Mouse (Mus musculus) urinary bladder, postnatal 10 days (tissue): ENCODE results near the gene Col6a5.
"Not testable (repeated sequence)": the region's sequence is repeated elsewhere in the genome, so short reads cannot be mapped to it uniquely, and the experiment has no call there.

Source experiments
- DNase-seq: peaks from one replicate; pipeline ENCODE4 v3.0.0; 2022; ENCODE audit warnings: low spot score

Gene Col6a5

GRCm38 (mm10) chr9:105909352-105909751, 51.1 kb downstream of the Col6a5 start:
- no peak for DNase-seq

- no peak for DNase-seq
These were observed 53.0 kb downstream of the Col6a5 start for GRCm38 (mm10) chr9:105907411-105907810.

- no peak for DNase-seq
These were observed 72.9 kb downstream of the Col6a5 start for GRCm38 (mm10) chr9:105887521-105887920.

- no peak for DNase-seq
These were observed 75.6 kb downstream of the Col6a5 start for GRCm38 (mm10) chr9:105884656-105885430.

- no peak for DNase-seq
These were observed 79.7 kb downstream of the Col6a5 start for GRCm38 (mm10) chr9:105880743-105881142.

- DNase-seq = no peak
These were observed 81.9 kb downstream of the Col6a5 start for GRCm38 (mm10) chr9:105878365-105879108.

GRCm38 (mm10) chr9:105876124-105876523, 84.3 kb downstream of the Col6a5 start:
- no peak for DNase-seq

- no peak for DNase-seq
These were observed 88.8 kb downstream of the Col6a5 start for GRCm38 (mm10) chr9:105871643-105872042.

- DNase-seq = no peak
These were observed 102.7 kb downstream of the Col6a5 start for GRCm38 (mm10) chr9:105857773-105858172.

- no peak for DNase-seq
These were observed 107.7 kb downstream of the Col6a5 start for GRCm38 (mm10) chr9:105852778-105853065.

GRCm38 (mm10) chr9:105852015-105852777, 108.2 kb downstream of the Col6a5 start:
- DNase-seq = no peak

- no peak for DNase-seq
These were observed 109.4 kb downstream of the Col6a5 start for GRCm38 (mm10) chr9:105851011-105851410.

GRCm38 (mm10) chr9:105848396-105848795, 112.0 kb downstream of the Col6a5 start:
- no peak for DNase-seq

- no peak for DNase-seq
These were observed 113.2 kb downstream of the Col6a5 start for GRCm38 (mm10) chr9:105847261-105847660.

- DNase-seq = not testable (repeated sequence)
These were observed 119.1 kb downstream of the Col6a5 start for GRCm38 (mm10) chr9:105841386-105841785.

GRCm38 (mm10) chr9:105839147-105839515, 121.3 kb downstream of the Col6a5 start:
- DNase-seq = no peak

- no peak for DNase-seq
These were observed 121.9 kb downstream of the Col6a5 start for GRCm38 (mm10) chr9:105838396-105839146.

GRCm38 (mm10) chr9:105835587-105835986, 124.9 kb downstream of the Col6a5 start:
- DNase-seq = no peak

GRCm38 (mm10) chr9:105834799-105835198, 125.6 kb downstream of the Col6a5 start:
- DNase-seq = no peak

GRCm38 (mm10) chr9:105831291-105831690, 129.2 kb downstream of the Col6a5 start:
- no peak for DNase-seq

- no peak for DNase-seq
These were observed 132.6 kb downstream of the Col6a5 start, which contains the start of gene Col6a6 for GRCm38 (mm10) chr9:105827791-105828385. Col6a6 (minus strand) TSS chr9:105828160.
